Mouse (Mus musculus) testis, adult 2 months (tissue): ENCODE measurements around the gene Slbp.

Source experiments
- CTCF ChIP-seq: fragments of 200-500 bp; IDR thresholded peaks from 2 replicates; pipeline ENCODE4 v1.5.1; 2012; ENCODE audit warnings: low read depth, mild to moderate bottlenecking, inconsistent platforms, low read length, moderate library complexity; ENCODE audit not compliant: control insufficient read depth, insufficient read depth, insufficient replicate concordance
- POLR2A ChIP-seq: fragments of 200-500 bp; IDR thresholded peaks from 2 replicates; pipeline ENCODE4 v1.6.1; 2012; ENCODE audit warnings: low read depth, mild to moderate bottlenecking, inconsistent platforms, low read length, moderate library complexity; ENCODE audit not compliant: control insufficient read depth

- TF ChIP-seq CTCF (no peak), POLR2A (peak; percentile 94)
These were observed 5.7 kb upstream of the Slbp start, which contains the start of the genes Tacc3 and Tmem129 for GRCm38 (mm10) chr5:33657787-33658663.
